Mouse (Mus musculus) erythroid progenitor cell, adult 5-6 weeks (primary cell): Measurements from ENCODE around the gene Aff2. TPM values are rescaled to one million over a fixed set of nuclear protein-coding genes. Genes with fewer than 3 reads are reported as not detected.

Experiments used
- ATAC-seq: replicated peaks from 2 replicates; pipeline ENCODE4 v1.8.0; 2016; ENCODE audit warnings: moderate number of reproducible peaks, mild to moderate bottlenecking, moderate TSS enrichment, inconsistent platforms; ENCODE audit not compliant: poor library complexity, low FRiP score, severe bottlenecking
- total RNA-seq, 2 experiments: library from RNA; stranded (forward) in 1 of 2; stranded (reverse) in 1 of 2; fragments of 150-400 nt in 1 of 2; fragments of 186-747, 209-891 nt in 1 of 2; gene quantifications; 2 replicates each; pipeline versions ENCODE4 v1.2.3 to v1.2.4; 2015 to 2017; ENCODE audit warnings: low replicate concordance in 2 of 2

Aff2 gene
- total RNA-seq (2015; ENCODE audit: low replicate concordance) (2.1 TPM in 1 of 2 replicates, not detected in the other), total RNA-seq (2017; ENCODE audit: low replicate concordance) (0.15 TPM in 1 of 2 replicates, not detected in the other)

DNA sequence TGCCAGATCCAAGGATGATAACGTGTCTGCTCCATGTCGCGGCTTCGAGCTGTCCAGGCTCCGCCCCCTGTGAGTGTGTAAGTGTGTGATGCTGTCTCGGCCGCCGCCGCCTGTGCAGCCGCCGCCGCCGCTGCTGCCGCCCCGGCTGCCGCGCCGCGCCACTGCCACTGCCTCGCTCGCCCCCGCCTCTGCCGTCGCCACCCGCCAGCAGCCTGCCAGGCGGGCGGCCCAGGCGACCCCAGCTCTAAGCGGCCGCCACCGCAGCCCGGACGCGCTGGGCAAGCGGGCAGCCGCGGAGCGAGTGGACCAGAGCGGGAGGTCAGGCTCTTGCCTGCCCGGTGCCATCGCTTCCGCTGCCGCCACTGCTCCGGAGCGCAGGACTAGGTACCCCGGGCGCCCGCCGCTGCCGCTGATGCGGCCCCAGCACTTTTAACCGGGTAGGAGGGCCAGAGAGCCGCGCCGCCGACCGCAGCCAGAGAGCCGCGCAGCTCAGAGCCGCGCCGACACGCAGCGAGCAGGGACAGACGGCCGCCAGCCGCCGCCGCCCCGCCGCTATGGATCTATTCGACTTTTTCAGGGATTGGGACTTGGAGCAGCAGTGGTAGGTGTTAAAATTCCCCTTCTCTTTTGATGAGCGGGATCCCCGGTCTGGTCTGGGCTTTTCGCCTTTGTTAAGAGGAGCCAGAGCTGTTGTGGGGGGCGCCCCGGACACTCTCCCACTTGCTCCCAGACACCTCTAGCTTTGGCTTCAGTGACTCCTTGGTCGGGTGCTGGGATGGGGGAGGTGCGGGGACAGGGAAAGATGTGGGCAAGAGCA is at the start of gene Aff2:
Gene Aff2 (plus strand): TSS at position 57 of the 817 bp plus-strand sequence.
- ATAC-seq = no peak

DNA sequence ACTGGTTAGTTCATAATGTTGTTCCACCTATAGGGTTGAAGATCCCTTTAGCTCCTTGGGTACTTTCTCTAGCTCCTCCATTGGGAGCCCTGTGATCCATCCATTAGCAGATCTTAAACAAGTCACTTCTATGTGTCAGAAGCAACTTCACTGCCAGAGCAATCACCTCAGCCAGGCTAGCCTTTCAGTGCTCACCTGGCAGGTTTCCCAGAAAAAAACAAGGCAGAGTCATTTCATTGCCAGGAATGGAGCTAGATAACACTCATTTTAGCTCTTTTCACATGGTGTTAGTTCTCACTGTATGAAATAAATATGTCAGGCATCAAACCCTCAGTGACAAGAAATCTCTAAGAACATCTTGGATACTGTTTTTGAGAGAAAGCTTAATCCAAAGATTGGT is 22.8 kb upstream of the Aff2 start:
- ATAC-seq = no peak

DNA sequence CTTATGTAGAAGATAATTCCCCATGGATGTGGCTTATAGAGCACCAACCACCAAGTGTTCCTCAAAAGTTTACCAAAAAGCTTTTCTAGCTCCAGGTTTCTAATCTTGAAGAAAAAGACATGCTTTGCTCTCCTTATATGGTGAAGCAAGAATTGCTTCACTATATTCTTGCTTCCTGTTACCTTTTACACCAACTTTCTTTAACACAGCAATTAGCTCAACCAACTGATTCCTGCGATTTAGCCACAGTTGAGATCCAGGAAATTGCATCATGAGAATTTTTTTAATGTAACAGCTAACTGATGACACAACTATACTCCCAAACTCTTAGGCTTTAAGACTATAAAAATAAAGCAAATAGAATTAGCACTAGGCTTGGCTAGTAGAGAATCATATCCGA is 4.5 kb upstream of the Aff2 start:
- no peak for ATAC-seq

DNA sequence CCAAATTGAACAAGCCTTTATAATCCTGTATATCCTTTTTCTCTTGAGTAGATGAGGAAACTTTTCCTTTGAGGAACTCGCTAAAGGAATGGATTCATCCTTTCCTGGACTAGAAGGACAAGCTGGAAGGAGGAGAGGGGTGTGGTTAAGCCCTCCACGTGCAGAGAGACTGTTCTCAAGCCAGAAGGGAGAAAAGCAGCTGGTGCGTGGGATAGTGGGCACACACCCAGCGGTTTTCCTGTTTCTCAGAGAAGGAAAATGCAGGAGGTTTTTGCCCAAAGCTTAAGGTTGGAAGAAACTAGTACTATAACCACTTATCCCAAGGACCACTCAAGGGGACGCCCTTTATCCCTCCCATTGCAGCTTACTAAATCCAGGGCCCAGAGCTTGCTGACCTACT is 734 bp upstream of the Aff2 start:
- ATAC-seq = no peak

DNA sequence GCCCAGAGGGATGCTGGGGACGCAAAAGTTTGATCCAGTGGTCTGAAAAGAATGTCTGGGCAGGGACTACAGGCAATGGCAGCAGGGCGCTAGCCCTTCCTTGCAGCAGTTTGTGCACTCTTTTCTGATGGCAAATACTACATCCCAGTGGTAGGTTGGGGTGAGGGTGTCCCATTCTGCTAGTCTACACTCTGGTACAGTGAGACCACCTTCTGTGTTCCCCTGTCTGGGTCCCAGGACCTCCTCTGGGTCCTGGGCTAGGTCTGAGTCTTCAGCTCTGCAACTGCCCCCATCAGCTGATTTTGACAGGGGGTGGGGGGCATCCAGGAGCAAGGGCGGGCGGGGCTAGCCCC is 233 bp upstream of the Aff2 start:
- no peak for ATAC-seq

DNA sequence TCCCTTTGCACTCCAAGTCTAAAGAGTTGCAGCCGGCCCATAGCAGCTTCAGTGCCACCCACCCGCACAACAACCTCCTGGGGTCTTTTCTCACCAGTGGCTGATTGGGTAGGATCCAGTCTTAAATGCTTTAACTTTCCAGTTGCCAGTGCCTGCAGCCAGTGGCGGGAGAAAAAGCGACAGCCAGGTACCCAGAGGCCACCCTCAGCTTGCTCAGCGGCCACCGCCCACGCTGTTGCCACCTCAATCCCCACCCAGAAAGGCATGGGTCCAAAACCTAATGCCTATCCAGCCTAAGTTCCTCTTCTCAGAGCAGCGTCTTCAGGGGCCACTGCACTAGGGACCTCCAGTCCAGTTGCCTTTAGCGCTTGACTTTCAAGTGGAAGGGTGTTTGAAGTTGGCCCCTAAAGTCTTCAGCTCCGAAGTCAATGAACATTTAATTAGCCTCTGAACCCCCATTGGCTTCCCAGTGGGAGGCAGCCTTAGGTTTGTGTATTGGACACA is 1.0 kb downstream of the Aff2 start:
- no peak for ATAC-seq

DNA sequence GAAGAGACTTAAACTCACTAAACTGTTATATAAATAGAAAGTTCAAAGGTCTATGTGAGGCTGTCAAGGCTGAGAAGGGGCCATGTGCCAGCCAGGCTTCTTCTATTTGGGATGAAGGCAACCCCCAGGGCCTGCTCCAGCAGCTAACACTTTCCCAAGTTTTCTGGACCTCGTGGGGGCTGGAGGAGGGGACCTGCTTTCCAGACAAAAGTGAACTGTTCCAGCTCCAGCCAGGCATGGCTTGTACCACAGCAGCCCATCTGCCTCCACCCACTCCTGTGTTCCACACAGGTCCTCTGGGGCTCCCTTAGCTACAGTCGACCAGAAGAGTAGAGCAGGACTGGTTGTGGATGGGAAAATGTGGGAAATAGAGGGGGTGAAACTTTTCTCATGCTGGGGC is 4.1 kb downstream of the Aff2 start:
- ATAC-seq = no peak

DNA sequence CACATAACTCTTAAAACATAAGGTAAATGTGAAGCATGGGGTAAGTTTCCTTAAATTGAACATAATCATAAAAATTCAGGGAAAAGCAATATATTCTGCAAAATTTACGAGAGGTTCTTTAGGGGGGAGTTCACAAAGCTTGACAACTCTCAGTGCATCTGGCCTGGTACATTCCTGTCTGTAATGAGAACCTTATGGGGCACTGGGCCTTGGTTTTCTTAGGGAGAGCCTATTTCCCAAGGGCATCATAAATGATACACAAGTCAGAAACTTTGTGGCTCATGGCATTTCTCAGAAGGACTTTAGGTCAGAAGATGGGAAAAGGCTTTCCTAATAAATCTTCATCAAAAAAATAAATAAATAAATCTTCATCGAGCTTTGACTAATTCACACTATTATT is 13.2 kb downstream of the Aff2 start:
- ATAC-seq = no peak

DNA sequence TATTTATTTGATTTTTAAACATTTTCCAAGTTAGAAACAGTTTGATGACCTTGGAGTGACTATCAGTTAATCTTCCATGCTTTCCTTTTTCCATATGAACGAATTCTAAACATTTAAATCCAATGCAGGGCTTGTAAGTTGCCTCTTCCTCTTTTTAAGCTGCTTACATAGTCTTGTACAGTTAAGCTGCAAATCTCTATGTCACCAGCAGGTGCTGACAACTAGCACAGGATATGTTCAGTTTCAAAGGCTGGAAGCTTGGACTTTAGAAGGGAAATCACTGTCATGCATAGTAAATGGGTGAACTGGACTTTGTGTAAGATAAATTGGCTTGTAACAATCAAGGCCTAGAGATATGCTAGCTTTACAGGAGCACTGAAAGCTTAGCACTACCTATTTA is 29.6 kb downstream of the Aff2 start:
- ATAC-seq = no peak

DNA sequence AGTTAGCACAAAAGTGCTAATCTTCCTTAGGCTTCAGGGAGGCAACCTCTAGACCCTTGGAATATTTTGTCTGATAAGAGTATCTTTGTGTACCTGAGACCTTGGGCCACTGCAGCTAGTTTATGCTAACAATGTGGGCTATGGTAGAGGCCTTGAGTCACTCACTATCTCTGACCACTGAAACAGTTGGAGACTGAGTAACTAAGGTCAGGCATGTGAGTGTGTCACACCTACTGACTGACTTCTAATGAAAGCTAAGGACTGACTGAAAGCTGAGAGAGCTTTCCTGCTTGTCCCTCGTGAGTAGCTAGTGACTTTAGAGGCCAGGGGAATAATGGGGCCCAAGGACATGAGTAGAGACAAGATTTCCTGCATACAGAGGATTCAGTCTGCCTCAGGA is 54.9 kb downstream of the Aff2 start:
- no peak for ATAC-seq

DNA sequence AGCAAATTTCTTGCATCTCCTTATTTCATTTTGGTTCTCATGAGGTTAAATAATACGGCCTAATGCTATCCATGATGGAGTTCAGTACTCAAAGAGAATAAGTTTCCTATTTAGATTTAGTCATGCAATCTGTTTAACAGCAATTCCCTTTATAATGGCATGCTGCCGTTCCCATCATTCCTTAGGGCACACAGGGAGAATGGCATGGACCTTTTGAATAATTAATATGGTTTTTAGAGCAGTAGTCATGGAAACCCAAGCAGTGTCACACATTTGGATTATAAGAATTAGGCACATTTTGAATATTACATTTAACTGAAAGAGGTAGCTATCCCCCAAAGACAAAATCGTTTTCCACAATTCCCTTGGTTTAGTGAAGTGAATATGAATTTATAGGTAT is 78.3 kb downstream of the Aff2 start:
- ATAC-seq = no peak

DNA sequence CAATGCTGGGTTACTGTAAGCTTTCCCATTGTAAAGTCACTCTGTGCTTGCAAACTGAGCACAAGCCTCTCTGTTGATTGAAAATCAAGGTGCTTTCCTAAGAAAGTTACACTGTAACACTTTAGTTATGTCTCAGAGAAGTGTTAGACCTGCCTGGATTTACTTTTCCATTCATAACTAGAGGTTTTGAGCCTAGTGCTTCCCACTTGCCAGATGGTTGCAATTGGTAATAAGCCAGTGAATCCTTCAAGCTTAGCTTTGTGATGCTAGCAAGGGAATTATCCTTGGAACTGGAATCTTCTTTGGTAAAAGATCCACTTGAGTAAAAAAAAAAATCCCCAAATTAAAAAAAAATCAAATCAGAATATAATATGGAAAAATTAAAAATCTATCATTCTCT is 81.8 kb downstream of the Aff2 start:
- ATAC-seq = no peak

DNA sequence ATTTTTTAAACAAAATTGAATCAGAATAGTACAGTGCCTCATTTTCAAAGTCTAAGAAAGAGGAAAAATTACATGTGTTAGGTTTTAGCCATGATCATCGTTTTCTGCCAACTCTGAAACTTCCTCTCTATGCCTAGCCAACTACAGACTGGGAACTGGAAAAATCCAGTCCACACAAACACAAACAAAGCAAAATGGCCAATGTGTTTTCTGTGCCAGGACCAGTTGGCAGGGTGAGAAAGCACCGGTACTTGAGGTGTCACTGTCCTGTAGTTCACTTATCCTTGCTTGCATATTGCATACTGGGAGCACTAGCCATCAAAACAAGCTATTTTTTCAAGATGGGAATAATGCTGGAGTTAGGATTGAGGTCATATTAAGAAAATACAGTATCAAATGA is 100.8 kb downstream of the Aff2 start:
- no peak for ATAC-seq

DNA sequence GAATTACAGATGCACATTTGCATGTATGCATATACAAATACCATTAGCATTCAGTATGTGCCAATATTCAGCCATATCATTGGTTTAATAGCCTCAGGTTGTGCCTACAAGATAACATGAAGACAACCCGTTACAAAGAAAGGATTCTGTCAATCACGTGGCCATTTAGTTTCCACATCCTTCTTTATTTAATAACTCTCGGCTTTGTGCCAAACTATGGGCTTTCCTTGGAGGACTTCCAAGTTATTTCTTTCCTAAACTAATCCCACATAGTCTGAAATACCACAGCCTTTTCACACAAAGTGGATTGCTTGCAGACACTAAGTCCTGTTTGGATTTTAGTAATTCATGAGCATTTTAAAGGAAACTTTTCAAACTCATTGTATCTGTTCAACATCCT is 142.0 kb downstream of the Aff2 start:
- ATAC-seq = no peak

DNA sequence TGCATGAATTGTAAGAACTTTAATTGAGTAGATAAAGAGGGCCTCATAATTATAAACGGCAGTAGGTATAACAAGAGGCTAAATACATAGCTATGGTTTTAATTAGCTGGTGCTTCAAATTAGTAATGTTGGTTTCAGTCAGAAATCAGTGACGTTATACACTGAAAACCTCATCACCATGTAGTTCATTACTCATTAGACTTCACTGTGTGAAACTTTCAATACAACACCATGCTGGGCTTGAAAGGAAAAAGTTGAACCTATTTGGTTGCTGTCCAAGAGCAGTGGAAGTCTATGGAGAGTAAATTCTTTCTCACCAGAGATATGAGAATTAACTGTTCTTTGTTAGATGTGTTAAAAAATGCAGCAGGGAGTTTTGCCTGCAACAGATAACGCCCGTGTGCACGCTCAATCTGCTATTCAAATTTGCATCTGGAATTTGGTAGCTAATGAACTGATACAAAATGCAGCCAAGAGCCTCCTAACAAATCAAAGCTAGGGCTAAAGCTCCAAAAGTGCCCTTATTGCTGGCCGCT is 158.0 kb downstream of the Aff2 start:
- ATAC-seq = no peak

DNA sequence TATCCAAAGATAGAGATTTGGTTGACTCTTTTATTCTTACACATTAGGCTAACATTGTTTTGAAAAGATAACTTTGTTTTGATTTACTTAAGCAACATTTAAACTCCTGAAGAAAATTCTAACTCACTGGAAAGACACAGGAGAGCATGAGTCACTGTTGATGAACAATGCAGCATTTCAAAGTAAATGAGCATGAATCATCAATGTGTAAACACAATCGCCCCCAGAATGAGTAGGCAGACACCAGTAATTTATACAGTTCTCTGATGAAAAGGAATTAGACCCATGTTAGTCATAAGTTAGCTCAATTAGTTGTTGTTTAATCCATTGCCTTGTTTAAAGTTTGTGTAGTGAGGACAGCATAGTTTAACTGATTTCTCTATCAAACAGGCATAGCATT is 180.7 kb downstream of the Aff2 start:
- no peak for ATAC-seq

DNA sequence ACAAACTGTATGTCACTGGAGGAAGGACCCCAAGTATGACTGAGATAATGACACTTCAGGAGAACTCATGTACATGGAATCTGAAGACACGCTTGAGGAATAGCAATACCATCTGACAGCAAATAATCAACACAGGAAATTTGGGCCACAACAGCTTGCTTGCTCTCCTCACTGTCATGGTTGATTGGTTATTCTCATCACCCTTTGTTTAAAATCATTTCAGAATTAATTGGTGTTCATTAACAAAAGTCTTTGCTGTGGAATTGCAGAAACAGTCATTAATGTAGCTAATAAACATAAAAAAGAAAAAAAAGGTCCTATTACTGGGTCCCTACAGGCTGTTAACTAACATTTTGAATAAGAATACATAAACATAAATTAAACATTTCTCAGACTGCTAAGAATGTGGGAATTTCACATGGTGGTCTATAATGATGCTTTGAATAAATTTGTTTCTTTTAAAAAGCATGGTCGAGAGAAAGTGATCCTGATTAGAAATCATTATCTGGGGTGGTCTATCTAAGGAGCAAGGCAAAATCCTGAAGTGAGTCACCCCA is 219.9 kb downstream of the Aff2 start:
- ATAC-seq = no peak

DNA sequence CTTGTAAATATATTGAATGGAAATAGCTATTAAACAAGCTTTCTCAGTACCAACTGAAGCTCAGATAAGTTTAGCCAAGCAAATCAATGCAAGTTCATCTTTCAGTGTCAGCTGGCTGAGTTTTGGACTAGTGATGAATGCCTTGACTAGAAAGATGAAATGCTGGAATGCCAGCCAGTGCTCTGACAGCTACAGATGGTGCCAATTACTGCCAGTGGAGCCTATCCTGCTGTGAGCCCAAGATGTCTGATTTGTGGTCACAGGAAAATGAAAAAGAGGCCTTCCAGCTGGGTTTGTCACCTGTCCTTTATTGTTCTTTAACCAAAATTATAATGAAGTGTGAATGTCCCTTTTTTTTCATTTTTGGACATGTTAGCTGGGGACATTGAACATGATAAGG is 248.7 kb downstream of the Aff2 start:
- no peak for ATAC-seq

DNA sequence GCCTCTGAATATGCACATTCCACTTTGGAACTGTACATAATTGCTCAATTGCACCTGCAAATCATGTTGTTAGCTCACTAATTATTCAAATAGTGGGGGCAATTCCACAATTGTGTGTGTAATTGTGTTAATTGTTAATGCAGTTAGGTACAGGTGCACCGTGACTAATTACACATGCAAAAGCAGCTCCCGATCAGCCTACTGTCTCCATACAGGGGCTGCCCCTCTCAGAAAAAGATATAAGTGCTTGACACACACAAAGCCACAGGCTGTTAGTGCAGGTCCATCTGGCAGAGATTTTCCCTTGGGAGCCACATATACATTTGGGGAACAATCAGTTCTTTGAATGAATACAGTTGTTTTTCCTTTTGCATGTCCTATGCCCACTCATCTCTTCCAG is 302.9 kb downstream of the Aff2 start:
- ATAC-seq = no peak

DNA sequence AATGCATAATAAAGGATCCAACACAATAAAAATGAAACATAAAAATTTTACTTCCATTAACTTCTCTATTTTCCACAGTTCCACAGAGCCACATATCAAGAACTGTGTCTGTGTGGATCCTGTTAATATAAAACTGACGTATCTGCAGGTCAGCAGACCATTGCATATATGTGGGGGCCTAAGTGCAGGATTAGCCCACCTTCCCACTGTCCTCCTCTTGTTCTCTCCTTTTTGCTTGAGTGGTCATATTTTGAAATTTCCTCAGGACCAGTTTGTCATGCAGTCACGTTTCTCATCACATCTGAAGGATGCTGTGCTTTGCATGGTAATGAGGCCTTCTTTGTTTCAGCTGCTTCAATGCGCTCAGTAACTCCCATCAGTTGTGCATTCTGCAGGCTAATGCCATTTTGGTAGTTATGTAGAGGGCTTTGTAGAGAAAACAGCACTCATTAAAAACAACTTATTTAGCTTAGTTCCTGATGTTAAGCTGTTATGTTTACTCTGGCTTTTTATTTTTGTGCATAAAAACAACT is 306.1 kb downstream of the Aff2 start:
- ATAC-seq = no peak

DNA sequence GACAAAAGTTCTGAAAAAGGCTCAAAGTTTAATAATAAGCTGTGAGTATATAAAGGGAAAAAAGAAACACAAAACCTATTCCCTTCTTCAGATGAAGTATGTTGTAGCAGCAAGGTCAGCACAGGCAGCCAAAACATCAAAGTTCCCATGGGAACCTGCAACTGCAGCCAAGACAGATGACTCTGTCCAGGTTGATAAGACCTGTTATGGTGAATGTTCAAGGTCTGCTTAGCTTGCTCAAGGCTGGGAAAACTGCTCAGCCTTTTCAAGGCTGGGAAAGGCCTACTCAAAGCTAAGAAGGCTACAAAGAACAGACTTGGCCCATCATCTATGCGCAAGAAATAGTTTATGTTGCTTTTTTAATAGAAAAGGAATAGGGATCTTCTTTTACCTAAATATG is 315.6 kb downstream of the Aff2 start:
- no peak for ATAC-seq
